Mouse (Mus musculus): Measurements from ENCODE around the gene Slc41a3. TPM values are rescaled to one million over a fixed set of nuclear protein-coding genes. Genes with fewer than 3 reads are reported as not detected.

Slc41a3 gene
- polyA plus RNA-seq, 1 experiment from 2014 or later: 6.9 TPM

DNA sequence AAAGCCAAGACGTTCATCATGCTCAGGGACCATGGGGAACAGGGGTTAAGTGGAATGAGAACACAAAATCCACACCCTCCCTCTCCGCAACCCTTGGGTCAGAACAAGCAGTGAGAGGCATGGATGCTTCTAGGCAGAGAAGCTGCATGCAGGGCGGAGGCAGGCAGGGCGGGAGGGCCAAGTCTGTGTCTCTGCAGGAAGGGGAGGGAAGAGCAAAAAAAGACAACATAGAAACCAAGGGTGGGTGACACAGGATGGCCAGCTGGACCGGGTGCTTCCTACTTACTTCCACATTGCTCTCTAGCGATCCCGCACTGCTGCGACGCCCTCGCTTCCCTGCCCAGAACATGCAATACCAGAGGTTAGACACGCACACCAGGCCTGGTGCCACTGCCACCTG, 59.2 kb downstream of the Slc41a3 start:
- 81% methylated on average over 11 of the region's 11 CpGs for WGBS

GRCm38 (mm10) chr6:90668693-90669092, 64.2 kb downstream of the Slc41a3 start:
- H3K27me3 ChIP-seq (ENCODE audit: control insufficient read depth, insufficient read depth, low read length): no peaks in the 10 kb centered on the region
- ATAC-seq (ENCODE audit: low FRiP score): no peak

More for the DNA sequence above, 59.2 kb downstream of the Slc41a3 start:
- Histone ChIP-seq H3K4me2 (replicated peaks) (no peak overlapping the region), H3K27ac (no peak overlapping the region), H3K9ac (no peak overlapping the region), H3K27me3 (ENCODE audit: control insufficient read depth, insufficient read depth, low read length) (no peaks in the 10 kb centered on the region), H3K4me3 (replicated peaks; ENCODE audit: low read length) (no peak overlapping the region), H3K9me3 (ENCODE audit: control insufficient read depth, low read length) (no peaks in the 10 kb centered on the region), H3K36me3 (replicated peaks; ENCODE audit: control insufficient read depth, insufficient read depth) (peaks cover 74% of the 10 kb centered on the region), H3K4me1 (replicated peaks; ENCODE audit: control insufficient read depth, insufficient read depth, low read length) (0 out of 2 replicates have a peak, but pooled peaks cover 3% of the 10 kb centered on the region)
- ATAC-seq (ENCODE audit: low FRiP score) (no peak), DNase-seq (ENCODE audit: low spot score) (no peak)

GRCm38 (mm10) chr6:90678759-90679158, 74.2 kb downstream of the Slc41a3 start:
- DNase-seq (ENCODE audit: low spot score) (no peak), ATAC-seq (ENCODE audit: low FRiP score) (no peak)
- WGBS: 79% methylated on average over 4 of the region's 4 CpGs
- Histone ChIP-seq H3K9ac (no peak overlapping the region), H3K4me1 (replicated peaks; ENCODE audit: control insufficient read depth, insufficient read depth, low read length) (no peaks in the 10 kb centered on the region), H3K9me3 (ENCODE audit: control insufficient read depth, low read length) (no peaks in the 10 kb centered on the region), H3K36me3 (replicated peaks; ENCODE audit: control insufficient read depth, insufficient read depth) (peaks cover 68% of the 10 kb centered on the region), H3K27me3 (ENCODE audit: control insufficient read depth, insufficient read depth, low read length) (no peaks in the 10 kb centered on the region), H3K4me3 (replicated peaks; ENCODE audit: low read length) (no peak overlapping the region), H3K4me2 (replicated peaks) (no peak overlapping the region), H3K27ac (no peak overlapping the region)

More at GRCm38 (mm10) chr6:90668693-90669092, 64.2 kb downstream of the Slc41a3 start:
- Histone ChIP-seq H3K9ac (no peak overlapping the region), H3K9me3 (ENCODE audit: control insufficient read depth, low read length) (no peaks in the 10 kb centered on the region), H3K36me3 (replicated peaks; ENCODE audit: control insufficient read depth, insufficient read depth) (peaks cover 98% of the 10 kb centered on the region), H3K27ac (no peak overlapping the region), H3K4me3 (replicated peaks; ENCODE audit: low read length) (no peak overlapping the region), H3K4me1 (replicated peaks; ENCODE audit: control insufficient read depth, insufficient read depth, low read length) (no peaks in the 10 kb centered on the region), H3K4me2 (replicated peaks) (no peak overlapping the region)
- no peak for DNase-seq (ENCODE audit: low spot score)
- 93% methylated on average over 9 of the region's 9 CpGs for WGBS

- H3K4me3 ChIP-seq (replicated peaks; ENCODE audit: low read length): no peak overlapping the region
- H3K4me1 ChIP-seq (replicated peaks; ENCODE audit: control insufficient read depth, insufficient read depth, low read length): no peaks in the 10 kb centered on the region
- DNase-seq (ENCODE audit: low spot score): no peak
- H3K27ac ChIP-seq: no peak overlapping the region
- H3K4me2 ChIP-seq (replicated peaks): no peak overlapping the region
- H3K27me3 ChIP-seq (ENCODE audit: control insufficient read depth, insufficient read depth, low read length): no peaks in the 10 kb centered on the region
- 88% methylated on average over 12 of the region's 12 CpGs for WGBS
- H3K36me3 ChIP-seq (replicated peaks; ENCODE audit: control insufficient read depth, insufficient read depth): peaks cover 53% of the 10 kb centered on the region
- no peak overlapping the region for H3K9ac ChIP-seq
- no peak for ATAC-seq (ENCODE audit: low FRiP score)
- H3K9me3 ChIP-seq (ENCODE audit: control insufficient read depth, low read length): no peaks in the 10 kb centered on the region
Measured at GRCm38 (mm10) chr6:90680401-90680800, 75.9 kb downstream of the Slc41a3 start.

- Histone ChIP-seq H3K9ac (no peak overlapping the region), H3K9me3 (ENCODE audit: control insufficient read depth, low read length) (no peaks in the 10 kb centered on the region), H3K4me3 (replicated peaks; ENCODE audit: low read length) (no peak overlapping the region), H3K4me1 (replicated peaks; ENCODE audit: control insufficient read depth, insufficient read depth, low read length) (no peaks in the 10 kb centered on the region), H3K4me2 (replicated peaks) (no peak overlapping the region), H3K36me3 (replicated peaks; ENCODE audit: control insufficient read depth, insufficient read depth) (peaks cover 36% of the 10 kb centered on the region), H3K27ac (no peak overlapping the region), H3K27me3 (ENCODE audit: control insufficient read depth, insufficient read depth, low read length) (no peaks in the 10 kb centered on the region)
- WGBS: 90% methylated on average over 3 of the region's 3 CpGs
- DNase-seq (ENCODE audit: low spot score) (no peak), ATAC-seq (ENCODE audit: low FRiP score) (no peak)
Measured at GRCm38 (mm10) chr6:90683831-90684532, 79.5 kb downstream of the Slc41a3 start.

GRCm38 (mm10) chr6:90686812-90687211, 82.3 kb downstream of the Slc41a3 start:
- DNase-seq (ENCODE audit: low spot score): no peak
- no peak overlapping the region for H3K9ac ChIP-seq
- no peak for ATAC-seq (ENCODE audit: low FRiP score)
- H3K27ac ChIP-seq: no peak overlapping the region
- 62% methylated on average over 1 of the region's 1 CpGs for WGBS
- no peaks in the 10 kb centered on the region for H3K9me3 ChIP-seq (ENCODE audit: control insufficient read depth, low read length)
- H3K4me2 ChIP-seq (replicated peaks): no peak overlapping the region
- H3K4me1 ChIP-seq (replicated peaks; ENCODE audit: control insufficient read depth, insufficient read depth, low read length): no peaks in the 10 kb centered on the region
- H3K27me3 ChIP-seq (ENCODE audit: control insufficient read depth, insufficient read depth, low read length): no peaks in the 10 kb centered on the region
- no peak overlapping the region for H3K4me3 ChIP-seq (replicated peaks; ENCODE audit: low read length)
- H3K36me3 ChIP-seq (replicated peaks; ENCODE audit: control insufficient read depth, insufficient read depth): peaks cover 40% of the 10 kb centered on the region

- H3K36me3 ChIP-seq (replicated peaks; ENCODE audit: control insufficient read depth, insufficient read depth): peaks cover 51% of the 10 kb centered on the region
- 97% methylated on average over 6 of the region's 6 CpGs for WGBS
Measured at GRCm38 (mm10) chr6:90688003-90688402, 83.5 kb downstream of the Slc41a3 start.

GRCm38 (mm10) chr6:90688742-90689141, 84.2 kb downstream of the Slc41a3 start:
- H3K4me1 ChIP-seq (replicated peaks; ENCODE audit: control insufficient read depth, insufficient read depth, low read length): no peaks in the 10 kb centered on the region
- 75% methylated on average over 3 of the region's 3 CpGs for WGBS
- no peak for ATAC-seq (ENCODE audit: low FRiP score)
- H3K9me3 ChIP-seq (ENCODE audit: control insufficient read depth, low read length): no peaks in the 10 kb centered on the region
- no peak overlapping the region for H3K4me2 ChIP-seq (replicated peaks)
- H3K4me3 ChIP-seq (replicated peaks; ENCODE audit: low read length): no peak overlapping the region
- no peak for DNase-seq (ENCODE audit: low spot score)
- H3K36me3 ChIP-seq (replicated peaks; ENCODE audit: control insufficient read depth, insufficient read depth): peaks cover 57% of the 10 kb centered on the region
- no peak overlapping the region for H3K27ac ChIP-seq
- H3K27me3 ChIP-seq (ENCODE audit: control insufficient read depth, insufficient read depth, low read length): no peaks in the 10 kb centered on the region
- no peak overlapping the region for H3K9ac ChIP-seq

More at GRCm38 (mm10) chr6:90688003-90688402, 83.5 kb downstream of the Slc41a3 start:
- H3K27ac ChIP-seq: no peak overlapping the region
- no peak overlapping the region for H3K4me3 ChIP-seq (replicated peaks; ENCODE audit: low read length)
- no peaks in the 10 kb centered on the region for H3K4me1 ChIP-seq (replicated peaks; ENCODE audit: control insufficient read depth, insufficient read depth, low read length)
- no peaks in the 10 kb centered on the region for H3K9me3 ChIP-seq (ENCODE audit: control insufficient read depth, low read length)
- no peak for DNase-seq (ENCODE audit: low spot score)
- no peak overlapping the region for H3K4me2 ChIP-seq (replicated peaks)
- no peak overlapping the region for H3K9ac ChIP-seq
- H3K27me3 ChIP-seq (ENCODE audit: control insufficient read depth, insufficient read depth, low read length): no peaks in the 10 kb centered on the region
- ATAC-seq (ENCODE audit: low FRiP score): no peak

DNA sequence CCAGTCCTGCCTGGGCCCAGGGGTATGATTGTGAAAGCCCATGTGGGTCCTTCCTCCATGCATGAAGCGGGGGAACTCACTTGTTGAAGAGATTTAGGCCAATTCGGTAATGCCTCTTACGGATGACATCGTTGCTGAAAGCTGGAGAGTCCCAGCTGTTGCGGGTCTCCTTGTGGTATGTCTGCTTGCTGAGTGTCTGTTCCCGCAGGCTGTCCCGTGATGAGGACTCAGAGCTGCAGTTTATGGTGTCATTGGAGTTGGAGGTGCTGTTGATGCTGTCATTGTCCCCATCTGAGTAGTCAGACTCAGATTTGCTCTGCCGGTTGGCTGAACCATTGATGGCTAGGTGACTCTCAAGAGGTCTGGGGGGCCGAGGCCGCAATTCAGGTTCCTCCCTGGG, 85.0 kb downstream of the Slc41a3 start:
- WGBS: 91% methylated on average over 10 of the region's 10 CpGs
- Histone ChIP-seq H3K9ac (no peak overlapping the region), H3K27me3 (ENCODE audit: control insufficient read depth, insufficient read depth, low read length) (no peaks in the 10 kb centered on the region), H3K9me3 (ENCODE audit: control insufficient read depth, low read length) (no peaks in the 10 kb centered on the region), H3K36me3 (replicated peaks; ENCODE audit: control insufficient read depth, insufficient read depth) (peaks cover 65% of the 10 kb centered on the region), H3K4me3 (replicated peaks; ENCODE audit: low read length) (no peak overlapping the region), H3K4me2 (replicated peaks) (no peak overlapping the region), H3K27ac (no peak overlapping the region), H3K4me1 (replicated peaks; ENCODE audit: control insufficient read depth, insufficient read depth, low read length) (no peaks in the 10 kb centered on the region)
- DNase-seq (ENCODE audit: low spot score) (no peak), ATAC-seq (ENCODE audit: low FRiP score) (no peak)

Measured in hindbrain, embryonic 14.5 days (tissue).